Mouse (Mus musculus): Measurements from ENCODE around the gene Cdc14b. TPM values are rescaled to one million over a fixed set of nuclear protein-coding genes. Genes with fewer than 3 reads are reported as not detected.

Cdc14b gene
- polyA plus RNA-seq, 1 experiment, result 4.7 TPM

GRCm38 (mm10) chr13:64178000-64178399, 97.1 kb downstream of the Cdc14b start:
- TF ChIP-seq MYOD1 (IDR thresholded peaks at IDR 0.05; ENCODE audit: control insufficient read depth, insufficient read length, low read depth) (no peak), CTCF (IDR thresholded peaks at IDR 0.05; ENCODE audit: control insufficient read depth, insufficient read depth, insufficient read length) (no peak), CEBPB (IDR thresholded peaks at IDR 0.05; ENCODE audit: low read depth) (no peak), MYOG (IDR thresholded peaks at IDR 0.05; ENCODE audit: control insufficient read depth, extremely low read depth, insufficient read length) (no peak), FOSL1 (IDR thresholded peaks at IDR 0.05; ENCODE audit: insufficient read depth, low read length, poor library complexity, severe bottlenecking) (no peak), MAX (IDR thresholded peaks at IDR 0.05) (no peak), USF1 (IDR thresholded peaks at IDR 0.05; ENCODE audit: low read depth) (no peak)

GRCm38 (mm10) chr13:64169746-64170145, 105.3 kb downstream of the Cdc14b start:
- peaks cover 7% of the 10 kb centered on the region for H3K36me3 ChIP-seq (ENCODE audit: control insufficient read depth, insufficient read depth)
- H3K4me3 ChIP-seq (ENCODE audit: insufficient read depth, poor library complexity, severe bottlenecking), result no peak overlapping the region
- H3ac ChIP-seq (ENCODE audit: control insufficient read depth, insufficient read length, low read depth), result no peak overlapping the region
- TF ChIP-seq CEBPB (IDR thresholded peaks at IDR 0.05; ENCODE audit: low read depth) (no peak), MAX (IDR thresholded peaks at IDR 0.05) (no peak), USF1 (IDR thresholded peaks at IDR 0.05; ENCODE audit: low read depth) (no peak), MYOG (IDR thresholded peaks at IDR 0.05; ENCODE audit: control insufficient read depth, extremely low read depth, insufficient read length) (no peak), CTCF (IDR thresholded peaks at IDR 0.05; ENCODE audit: control insufficient read depth, insufficient read depth, insufficient read length) (no peak), FOSL1 (IDR thresholded peaks at IDR 0.05; ENCODE audit: insufficient read depth, low read length, poor library complexity, severe bottlenecking) (no peak), MYOD1 (IDR thresholded peaks at IDR 0.05; ENCODE audit: control insufficient read depth, insufficient read length, low read depth) (no peak)
- peaks cover 2% of the 10 kb centered on the region for H3K79me3 ChIP-seq (ENCODE audit: low read depth)
- no peaks in the 10 kb centered on the region for H3K27me3 ChIP-seq (ENCODE audit: control insufficient read depth, insufficient read depth, insufficient read length)
- no peaks in the 10 kb centered on the region for H3K79me2 ChIP-seq (ENCODE audit: control insufficient read depth, insufficient read depth)

More at GRCm38 (mm10) chr13:64178000-64178399, 97.1 kb downstream of the Cdc14b start:
- Histone ChIP-seq H3K27me3 (ENCODE audit: control insufficient read depth, insufficient read depth, insufficient read length) (no peaks in the 10 kb centered on the region), H3ac (ENCODE audit: control insufficient read depth, insufficient read length, low read depth) (no peak overlapping the region), H3K79me2 (ENCODE audit: control insufficient read depth, insufficient read depth) (no peaks in the 10 kb centered on the region), H3K4me3 (ENCODE audit: insufficient read depth, poor library complexity, severe bottlenecking) (no peak overlapping the region), H3K36me3 (ENCODE audit: control insufficient read depth, insufficient read depth) (peaks cover 5% of the 10 kb centered on the region), H3K79me3 (ENCODE audit: low read depth) (no peaks in the 10 kb centered on the region)

- Histone ChIP-seq H3K36me3 (ENCODE audit: control insufficient read depth, insufficient read depth) (no peaks in the 10 kb centered on the region), H3K27me3 (ENCODE audit: control insufficient read depth, insufficient read depth, insufficient read length) (no peaks in the 10 kb centered on the region), H3K4me3 (ENCODE audit: insufficient read depth, poor library complexity, severe bottlenecking) (peak overlapping the region; percentile 63), H3K79me2 (ENCODE audit: control insufficient read depth, insufficient read depth) (peaks cover 24% of the 10 kb centered on the region), H3K79me3 (ENCODE audit: low read depth) (peaks cover 12% of the 10 kb centered on the region), H3ac (ENCODE audit: control insufficient read depth, insufficient read length, low read depth) (peak overlapping the region; percentile 91)
- TF ChIP-seq MAX (IDR thresholded peaks at IDR 0.05) (no peak), MYOG (IDR thresholded peaks at IDR 0.05; ENCODE audit: control insufficient read depth, extremely low read depth, insufficient read length) (no peak), CEBPB (IDR thresholded peaks at IDR 0.05; ENCODE audit: low read depth) (no peak), FOSL1 (IDR thresholded peaks at IDR 0.05; ENCODE audit: insufficient read depth, low read length, poor library complexity, severe bottlenecking) (no peak), MYOD1 (IDR thresholded peaks at IDR 0.05; ENCODE audit: control insufficient read depth, insufficient read length, low read depth) (no peak), USF1 (IDR thresholded peaks at IDR 0.05; ENCODE audit: low read depth) (no peak), CTCF (IDR thresholded peaks at IDR 0.05; ENCODE audit: control insufficient read depth, insufficient read depth, insufficient read length) (no peak)
Measured at GRCm38 (mm10) chr13:64163147-64163715, 111.9 kb downstream of the Cdc14b start.

DNA sequence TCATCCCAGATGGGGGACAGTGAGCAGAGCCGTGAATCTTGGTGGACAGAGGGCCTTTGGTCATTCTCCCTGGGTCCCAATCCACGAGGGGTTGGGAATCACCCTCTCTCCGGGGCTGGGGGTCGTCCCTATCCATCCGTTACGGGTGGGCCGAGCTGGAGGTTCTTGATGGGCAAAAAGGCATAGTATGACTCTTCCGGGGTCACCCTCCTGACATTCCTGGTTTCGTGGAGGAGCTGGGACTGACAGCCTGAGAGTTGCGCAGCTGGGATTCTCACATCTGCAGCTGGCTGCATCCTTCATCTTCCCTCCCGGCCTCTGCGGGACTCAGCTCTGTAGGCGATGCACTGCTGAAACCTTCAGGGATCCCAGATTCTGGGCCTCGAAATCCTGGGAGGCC, 112.5 kb downstream of the Cdc14b start:
- Histone ChIP-seq H3K36me3 (ENCODE audit: control insufficient read depth, insufficient read depth) (no peaks in the 10 kb centered on the region), H3ac (ENCODE audit: control insufficient read depth, insufficient read length, low read depth) (peak overlapping the region; percentile 91), H3K27me3 (ENCODE audit: control insufficient read depth, insufficient read depth, insufficient read length) (no peaks in the 10 kb centered on the region), H3K79me2 (ENCODE audit: control insufficient read depth, insufficient read depth) (peaks cover 24% of the 10 kb centered on the region), H3K4me3 (ENCODE audit: insufficient read depth, poor library complexity, severe bottlenecking) (peak overlapping the region; percentile 63), H3K79me3 (ENCODE audit: low read depth) (peaks cover 11% of the 10 kb centered on the region)
- TF ChIP-seq FOSL1 (IDR thresholded peaks at IDR 0.05; ENCODE audit: insufficient read depth, low read length, poor library complexity, severe bottlenecking), result no peak
- peak; percentile 9 for TF ChIP-seq MYOD1 (IDR thresholded peaks at IDR 0.05; ENCODE audit: control insufficient read depth, insufficient read length, low read depth)

DNA sequence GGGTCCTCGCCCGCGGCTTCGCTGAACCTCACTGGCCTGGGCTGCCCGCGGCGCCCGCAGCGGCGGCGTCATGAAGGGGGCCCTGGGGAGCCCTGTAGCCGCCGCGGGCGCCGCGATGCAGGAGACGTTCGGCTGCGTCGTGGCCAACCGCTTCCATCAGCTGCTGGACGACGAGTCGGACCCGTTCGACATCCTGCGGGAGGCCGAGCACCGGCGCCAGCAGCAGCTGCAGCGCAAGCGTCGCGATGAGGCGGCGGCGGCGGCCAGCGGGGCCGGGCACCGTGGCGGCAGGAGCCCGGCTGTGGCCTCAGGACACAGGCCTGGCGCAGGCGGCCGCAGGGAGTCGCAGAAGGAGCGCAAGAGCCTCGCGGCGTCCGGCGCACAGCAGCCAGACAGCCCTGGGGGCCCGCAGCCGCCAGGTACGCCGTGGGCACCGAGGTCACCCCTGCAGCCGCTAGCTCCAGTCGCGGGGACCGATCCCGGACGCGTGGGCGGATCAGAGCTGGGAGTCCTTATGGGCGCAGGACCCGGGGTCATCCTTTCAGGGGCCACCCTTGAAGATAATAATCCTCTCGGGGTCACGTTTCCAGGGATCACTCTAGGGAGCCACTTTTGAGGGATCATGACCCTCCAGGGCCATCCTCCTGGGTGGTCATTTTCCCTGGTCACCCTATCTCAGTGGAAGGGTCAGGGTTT, 113.0 kb downstream of the Cdc14b start:
- no peak for TF ChIP-seq FOSL1 (IDR thresholded peaks at IDR 0.05; ENCODE audit: insufficient read depth, low read length, poor library complexity, severe bottlenecking)
- no peak for TF ChIP-seq CEBPB (IDR thresholded peaks at IDR 0.05; ENCODE audit: low read depth)
- no peak for TF ChIP-seq MYOD1 (IDR thresholded peaks at IDR 0.05; ENCODE audit: control insufficient read depth, insufficient read length, low read depth)
- TF ChIP-seq MAX (IDR thresholded peaks at IDR 0.05), result peak; percentile 41
- no peak for TF ChIP-seq MYOG (IDR thresholded peaks at IDR 0.05; ENCODE audit: control insufficient read depth, extremely low read depth, insufficient read length)
- TF ChIP-seq CTCF (IDR thresholded peaks at IDR 0.05; ENCODE audit: control insufficient read depth, insufficient read depth, insufficient read length), result no peak
- TF ChIP-seq USF1 (IDR thresholded peaks at IDR 0.05; ENCODE audit: low read depth), result no peak
- Histone ChIP-seq H3K36me3 (ENCODE audit: control insufficient read depth, insufficient read depth) (no peaks in the 10 kb centered on the region), H3ac (ENCODE audit: control insufficient read depth, insufficient read length, low read depth) (peak overlapping the region; percentile 91), H3K79me3 (ENCODE audit: low read depth) (peaks cover 11% of the 10 kb centered on the region), H3K79me2 (ENCODE audit: control insufficient read depth, insufficient read depth) (peaks cover 24% of the 10 kb centered on the region), H3K4me3 (ENCODE audit: insufficient read depth, poor library complexity, severe bottlenecking) (peak overlapping the region; percentile 63), H3K27me3 (ENCODE audit: control insufficient read depth, insufficient read depth, insufficient read length) (no peaks in the 10 kb centered on the region)
